Mouse (Mus musculus) ES-E14 (cell line): ENCODE measurements at regions not wholly inside any gene's neighbourhood (a gene's known extent, or its start where the extent isn't known, plus 50 kb on each side); places are given as distances from the start of the nearest gene placed in this dataset.

Experiments used
- CHD2 ChIP-seq: IDR thresholded peaks from 2 replicates; pipeline ENCODE4 v1.6.1; 2014; ENCODE audit warnings: mild to moderate bottlenecking, low read depth, low read length, inconsistent platforms
- MAFK ChIP-seq: IDR thresholded peaks from 2 replicates; pipeline ENCODE4 v1.6.1; 2014; ENCODE audit warnings: mild to moderate bottlenecking, low read depth, low read length, inconsistent platforms; ENCODE audit not compliant: insufficient read depth
- ZNF384 ChIP-seq: IDR thresholded peaks from 2 replicates; pipeline ENCODE4 v1.6.1; 2012; ENCODE audit warnings: low read depth, low read length, inconsistent platforms

- TF ChIP-seq MAFK (no peak), CHD2 (no peak), ZNF384 (no peak)
Observed at GRCm38 (mm10) chr8:26848955-26849684, 128.0 kb upstream of the Zfp703 start.
